Mouse (Mus musculus) testis, postnatal 14 days (tissue): Measurements from ENCODE around the gene Pkd1.
A peak's percentile ranks its signal among the peaks of the same experiment; 100 is the strongest.

Experiments
- DNase-seq: peaks from one replicate; pipeline ENCODE4 v3.0.0; 2021; ENCODE audit warnings: low spot score

Pkd1 gene

GRCm38 (mm10) chr17:24608370-24608769 lies 58.7 kb downstream of the Pkd1 start:
- DNase-seq: no peak

GRCm38 (mm10) chr17:24608874-24609273 lies 59.2 kb downstream of the Pkd1 start:
- DNase-seq: no peak

DNA sequence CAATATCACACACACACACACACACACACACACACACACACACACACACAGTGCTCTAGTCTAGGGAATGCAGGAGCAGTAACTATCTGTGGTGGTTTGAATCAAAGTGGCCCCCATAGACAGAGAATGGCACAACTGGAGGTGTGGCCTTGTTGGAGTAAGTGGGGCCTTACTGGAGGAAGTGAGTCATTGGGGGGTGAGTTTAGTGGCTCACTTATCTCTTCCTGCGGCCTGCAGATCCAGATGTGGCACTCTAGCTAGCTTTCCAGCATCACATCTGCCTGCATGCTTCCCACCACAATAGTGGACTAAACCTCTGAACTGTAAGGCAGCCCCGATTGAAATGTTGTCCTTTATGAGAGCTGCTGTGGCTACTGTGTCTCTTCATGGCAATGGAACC lies 61.1 kb downstream of the Pkd1 start:
- no peak for DNase-seq

GRCm38 (mm10) chr17:24617561-24618194 lies 68.0 kb downstream of the Pkd1 start:
- DNase-seq: no peak

DNA sequence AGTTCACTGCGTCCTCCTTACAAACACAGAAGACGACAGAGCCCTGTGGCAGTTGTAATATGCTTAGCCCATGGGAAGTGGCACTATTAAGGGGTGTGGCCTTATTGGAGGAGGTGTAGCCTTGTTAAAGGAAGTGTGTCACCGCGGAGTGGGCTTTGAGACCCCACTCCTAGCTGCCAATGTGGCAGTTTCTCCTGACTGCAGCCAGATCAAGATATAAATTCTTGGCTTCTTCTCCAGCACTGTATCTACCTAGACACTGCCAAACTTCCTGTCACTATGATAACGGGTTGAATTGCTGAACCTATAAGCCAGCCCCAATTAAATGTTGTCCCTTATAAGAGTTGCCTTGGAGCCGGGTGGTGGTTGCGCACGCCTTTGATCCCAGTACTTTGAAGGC lies 75.8 kb downstream of the Pkd1 start:
- no peak for DNase-seq

GRCm38 (mm10) chr17:24628646-24629045 lies 79.0 kb downstream of the Pkd1 start:
- DNase-seq: no peak

DNA sequence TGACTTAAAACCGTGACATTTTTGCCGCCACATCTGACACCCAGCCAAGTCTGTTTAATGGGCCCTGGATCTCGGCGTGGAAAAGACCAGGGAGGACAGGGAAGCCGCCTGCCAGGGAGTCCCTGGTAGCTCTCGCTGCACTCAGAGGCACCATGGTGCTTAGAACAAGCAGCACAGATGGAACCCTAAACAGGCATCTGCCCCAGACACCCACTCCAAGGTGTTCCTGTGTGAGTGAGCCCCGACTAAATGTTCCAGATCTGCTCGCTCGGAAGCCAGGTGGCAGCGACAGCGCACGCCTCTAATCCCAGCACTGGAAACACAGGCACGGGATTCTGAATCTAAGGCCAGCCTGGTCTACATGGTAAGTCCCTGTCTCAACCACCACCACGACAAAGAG lies 80.4 kb downstream of the Pkd1 start:
- DNase-seq: no peak

DNA sequence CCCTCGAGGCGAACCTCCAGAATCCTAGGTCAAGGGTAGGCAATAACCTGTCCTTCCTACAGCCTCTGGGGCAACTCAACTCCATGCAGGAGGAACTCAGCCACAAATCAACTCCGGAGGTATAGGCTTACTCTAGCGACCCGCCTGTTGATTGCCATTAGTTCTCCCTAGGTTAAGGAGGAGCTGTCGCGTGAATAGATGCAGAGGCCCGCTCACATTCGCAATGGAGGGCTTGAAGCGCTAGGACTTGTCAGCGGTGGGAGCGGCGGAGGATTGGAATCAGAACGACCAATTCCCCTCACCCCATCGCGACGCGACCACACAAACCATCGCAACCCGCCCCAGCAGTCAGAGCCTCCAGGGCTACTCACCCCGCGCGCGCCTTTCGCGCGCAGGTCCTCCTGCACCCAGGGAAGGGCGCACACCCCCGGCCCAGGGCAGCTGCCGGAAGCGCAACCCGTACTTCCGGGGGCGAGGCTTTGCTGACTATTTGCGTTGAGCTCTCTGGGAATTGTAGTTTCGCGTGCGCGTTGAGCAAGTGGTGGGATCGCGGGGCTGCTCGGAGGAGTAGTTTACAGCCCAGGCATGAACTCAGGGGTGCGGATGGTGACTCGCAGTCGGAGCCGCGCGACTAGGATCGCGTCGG lies 82.7 kb downstream of the Pkd1 start, which contains the start of the genes Tsc2 and Nthl1:
Gene Tsc2, minus strand, starts transcription at position 464 of the 646 bp plus-strand sequence.
Gene Nthl1, plus strand, starts transcription at position 514 of the 646 bp plus-strand sequence.
- peak; percentile 87 for DNase-seq

DNA sequence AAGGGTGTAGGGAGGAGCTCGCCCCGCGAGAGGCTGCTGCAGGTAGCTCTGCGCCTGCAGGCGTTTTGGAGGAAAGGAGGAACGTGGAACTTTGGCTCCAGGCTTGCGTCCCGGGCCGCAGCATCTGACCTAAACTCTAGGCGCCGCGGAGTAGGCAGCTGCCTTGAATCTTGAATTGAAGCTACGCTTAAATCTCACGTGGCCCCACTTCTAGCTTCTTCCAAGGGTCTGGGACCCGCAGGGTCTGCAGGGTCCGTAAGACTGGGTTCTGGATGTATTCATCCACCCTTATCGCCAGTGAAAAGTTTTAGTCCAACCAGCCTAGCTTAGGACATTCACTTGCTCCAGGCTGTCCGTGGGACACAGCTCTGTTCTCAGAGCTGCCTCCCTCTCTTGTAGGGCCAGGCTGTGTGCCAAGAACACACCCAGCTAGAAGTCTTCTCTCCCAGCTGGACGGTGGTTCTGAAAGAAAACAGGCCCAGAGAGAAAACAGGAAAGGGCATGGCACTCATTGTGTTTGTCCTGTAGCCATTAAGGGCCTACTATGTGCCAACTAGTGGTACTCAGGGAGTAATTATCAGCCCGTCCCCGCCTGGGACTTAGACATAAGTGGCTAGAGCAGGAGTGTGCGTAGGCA lies 83.3 kb downstream of the Pkd1 start:
- DNase-seq: peak; percentile 68

- DNase-seq: no peak
These were observed 84.2 kb downstream of the Pkd1 start for GRCm38 (mm10) chr17:24633831-24634230.

DNA sequence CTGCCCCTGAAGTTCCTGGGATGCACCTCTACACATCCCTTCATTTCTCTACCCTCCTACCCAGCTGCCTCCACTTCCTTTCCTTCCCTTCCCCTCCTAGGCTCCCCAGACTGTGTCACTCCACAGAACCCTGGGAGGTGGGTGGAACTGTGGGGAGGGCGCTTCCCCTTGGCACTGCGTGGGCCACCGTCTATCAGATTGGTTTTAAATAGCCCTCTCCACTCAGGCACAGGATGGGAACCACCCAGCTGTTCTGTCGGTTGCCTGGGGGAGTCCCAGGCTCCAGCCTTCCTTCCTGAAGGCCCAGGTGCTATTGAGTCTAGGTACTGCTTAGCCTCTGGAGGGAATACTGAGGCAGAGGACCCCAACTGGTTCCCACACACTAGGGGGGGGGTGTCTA lies 85.4 kb downstream of the Pkd1 start:
- DNase-seq: no peak

- DNase-seq: no peak
These were observed 86.1 kb downstream of the Pkd1 start for GRCm38 (mm10) chr17:24635694-24636093.

DNA sequence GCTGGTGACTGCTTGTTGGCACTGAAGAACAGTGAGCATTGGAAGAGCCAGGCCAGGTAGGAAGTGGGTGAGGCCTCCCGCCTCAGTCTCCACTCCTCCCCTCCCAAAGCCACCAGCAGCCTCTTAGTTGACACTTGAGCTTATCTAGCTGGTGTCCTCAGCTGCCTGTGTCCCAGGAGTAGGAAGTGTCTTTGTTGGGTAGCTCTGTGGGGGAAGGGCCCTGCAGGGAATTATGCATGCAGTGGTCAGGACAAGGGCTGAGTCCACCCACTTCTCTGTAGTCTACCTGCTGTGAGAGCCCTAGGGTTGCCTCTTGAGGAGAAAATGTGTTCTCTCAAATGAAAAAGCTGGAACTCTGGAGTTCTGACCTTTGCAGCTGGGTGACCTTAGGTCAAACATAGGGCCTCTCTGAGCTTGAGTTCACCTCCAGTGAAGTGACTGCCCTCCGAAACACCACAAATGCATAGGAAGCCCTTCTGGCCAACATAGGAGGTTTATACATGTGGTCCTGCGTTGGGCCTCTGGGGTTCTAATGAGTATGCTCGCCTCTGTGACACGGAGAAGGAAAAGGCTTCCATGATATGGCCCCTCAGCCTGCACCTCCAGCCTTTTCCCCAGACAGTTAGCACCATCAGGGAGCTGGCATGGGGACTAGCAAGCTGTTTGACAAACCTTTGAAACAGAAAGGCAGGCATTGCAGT lies 87.3 kb downstream of the Pkd1 start:
- DNase-seq: no peak

DNA sequence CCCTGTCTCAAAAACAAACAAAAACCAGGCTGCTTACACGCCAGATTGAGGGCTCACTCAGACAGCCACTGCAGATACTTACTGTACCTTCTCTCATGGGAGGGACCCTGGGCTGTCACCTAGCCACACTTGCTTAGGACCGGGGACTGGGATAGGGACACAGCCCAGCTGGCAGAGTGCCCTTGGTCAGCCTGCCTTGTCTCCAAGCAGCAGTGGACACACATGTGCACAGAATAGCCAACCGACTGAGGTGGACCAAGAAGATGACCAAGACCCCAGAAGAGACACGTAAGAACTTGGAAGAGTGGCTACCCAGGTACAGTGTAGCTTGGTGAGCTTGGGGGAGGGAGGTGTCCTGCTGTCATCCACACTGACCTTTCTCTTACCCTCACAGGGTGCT lies 88.6 kb downstream of the Pkd1 start:
- DNase-seq: no peak

DNA sequence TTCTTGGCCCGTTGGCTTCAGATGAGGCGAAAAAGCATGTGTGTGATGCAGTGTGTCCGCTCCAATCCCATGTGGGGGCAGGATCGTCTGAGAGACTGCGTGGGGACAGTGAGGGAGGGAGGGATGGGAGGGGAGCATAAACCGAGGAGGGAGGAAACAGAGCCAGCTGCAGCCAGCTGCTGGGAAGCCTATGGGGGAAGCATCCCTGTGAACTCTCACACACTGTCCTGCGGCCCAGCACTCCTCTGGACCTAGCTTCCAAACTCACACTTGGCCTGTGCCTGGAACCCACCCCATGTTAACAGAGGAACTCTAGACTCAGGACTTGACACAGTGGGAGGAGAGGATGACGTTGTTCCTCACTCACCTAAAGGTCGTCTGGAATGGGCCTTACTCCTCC lies 89.2 kb downstream of the Pkd1 start:
- DNase-seq: peak; percentile 74

DNA sequence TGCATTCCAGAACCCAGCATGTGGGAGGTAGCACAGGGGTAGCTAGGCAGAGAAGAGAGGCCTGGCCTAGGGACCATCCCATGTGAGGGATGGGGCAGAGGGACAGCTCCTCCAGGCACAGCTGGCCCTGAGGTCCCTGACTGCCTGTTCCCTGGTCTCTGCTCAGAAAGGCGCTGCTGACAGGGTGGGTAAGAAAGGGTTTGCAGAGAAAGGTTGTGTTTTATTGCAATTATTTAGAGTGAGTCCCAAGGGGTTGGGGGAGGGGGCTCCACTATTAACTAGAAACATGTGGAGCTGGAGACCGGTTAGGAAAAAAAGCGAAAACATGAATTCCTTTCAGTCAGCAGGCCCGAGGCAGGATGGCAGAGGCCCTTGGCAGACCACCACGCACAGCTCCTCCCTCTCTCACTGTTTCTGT lies 89.9 kb downstream of the Pkd1 start:
- DNase-seq: no peak

DNA sequence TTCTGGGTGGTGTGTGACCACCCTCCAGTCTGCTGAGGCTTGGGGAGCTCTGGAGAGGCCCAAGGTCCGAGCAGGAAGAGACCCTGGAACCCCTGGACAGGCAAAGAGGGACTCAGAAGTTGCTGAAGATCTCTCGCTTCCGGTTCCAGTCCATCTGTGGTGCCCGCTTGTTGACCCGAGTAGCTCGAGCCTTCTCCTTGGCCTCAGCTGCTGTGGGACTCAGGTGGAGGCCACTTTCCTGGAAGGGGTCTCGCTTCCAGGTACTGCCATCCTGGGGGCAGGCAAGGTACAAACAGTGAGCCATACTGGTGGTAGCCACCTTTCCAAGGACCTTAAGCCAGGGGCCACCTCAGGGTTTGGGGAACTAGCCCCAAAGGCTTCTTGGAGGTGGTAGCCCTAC lies 90.5 kb downstream of the Pkd1 start:
- no peak for DNase-seq

- DNase-seq: no peak
These were observed 90.9 kb downstream of the Pkd1 start for GRCm38 (mm10) chr17:24640581-24640980.

DNA sequence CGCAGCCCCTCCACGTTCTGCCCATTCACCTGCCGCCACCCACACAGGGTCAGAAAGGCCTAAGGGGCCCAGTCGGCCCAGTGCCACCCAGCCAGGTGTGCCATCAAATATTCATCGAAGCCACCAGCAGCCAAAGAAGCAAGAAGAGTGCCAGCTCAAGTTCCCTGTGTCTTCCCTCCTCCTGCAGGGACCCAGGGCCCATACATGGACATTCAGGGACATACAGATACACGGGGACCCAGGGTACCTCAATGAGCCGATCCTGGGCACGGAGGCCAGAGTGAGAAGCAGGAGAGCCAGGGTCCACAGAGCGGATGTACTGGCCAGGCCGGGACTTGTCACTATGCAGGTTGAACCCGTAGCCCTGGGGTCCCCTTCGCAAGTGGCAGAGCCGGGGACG lies 92.3 kb downstream of the Pkd1 start:
- DNase-seq: no peak

- no peak for DNase-seq
These were observed 93.2 kb downstream of the Pkd1 start for GRCm38 (mm10) chr17:24642791-24643343.

DNA sequence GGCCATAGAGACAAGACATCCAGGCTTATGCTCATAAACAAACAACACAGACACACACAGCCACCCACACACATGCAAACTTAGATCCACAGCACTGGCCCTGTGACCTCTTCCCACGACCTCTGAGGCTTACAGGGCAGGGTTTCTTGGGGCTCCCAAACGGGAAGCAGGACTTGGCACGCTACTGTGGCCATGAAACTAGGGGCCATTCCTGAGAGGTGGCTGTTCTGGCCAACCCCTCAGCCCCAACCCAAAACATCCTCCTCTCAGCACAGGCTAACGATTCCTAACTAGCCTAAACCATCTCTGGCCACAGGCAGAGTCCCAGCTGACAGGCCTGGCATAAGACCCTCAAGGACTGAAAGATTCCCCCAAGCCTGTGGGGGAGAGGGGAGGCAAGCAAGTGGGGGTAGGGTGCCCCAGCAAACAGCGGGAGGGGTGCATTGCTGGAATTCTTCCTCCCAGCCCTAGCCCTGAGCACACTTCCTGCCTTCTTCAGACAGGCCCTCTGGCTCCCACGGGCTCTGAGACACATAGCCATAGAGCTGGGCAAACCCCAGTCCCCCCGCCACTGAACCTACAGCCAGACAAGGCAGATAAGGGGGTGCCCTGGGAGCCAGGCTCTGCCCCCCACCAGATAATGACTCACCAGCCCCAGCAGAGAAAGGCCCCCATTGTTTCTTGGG lies 94.5 kb downstream of the Pkd1 start:
- DNase-seq: no peak
